Mouse (Mus musculus) testis, adult 2 months (tissue): ENCODE measurements at regions not wholly inside any gene's neighbourhood (a gene's known extent, or its start where the extent isn't known, plus 50 kb on each side); places are given as distances from the start of the nearest gene placed in this dataset.

ENCODE experiments used
- H3K27ac ChIP-seq: fragments of 200-500 bp; 2 replicates; pipeline ENCODE4 v1.5.1; 2012; ENCODE audit warnings: low read depth, low read length; ENCODE audit not compliant: control insufficient read depth, insufficient read depth
- H3K27me3 ChIP-seq: fragments of 200-500 bp; 2 replicates; pipeline ENCODE4 v1.6.1; 2012; ENCODE audit warnings: mild to moderate bottlenecking, low read length, moderate library complexity; ENCODE audit not compliant: control insufficient read depth, insufficient read depth
- H3K36me3 ChIP-seq: fragments of 200-500 bp; 2 replicates; pipeline ENCODE4 v1.6.1; 2012; ENCODE audit warnings: mild to moderate bottlenecking, low read length; ENCODE audit not compliant: control insufficient read depth, insufficient read depth
- H3K4me1 ChIP-seq: fragments of 200-500 bp; 2 replicates; pipeline ENCODE4 v1.6.1; 2012; ENCODE audit warnings: low read length; ENCODE audit not compliant: control insufficient read depth, insufficient read depth
- H3K4me3 ChIP-seq: fragments of 200-500 bp; 2 replicates; pipeline ENCODE4 v1.5.1; 2012; ENCODE audit warnings: low read depth, mild to moderate bottlenecking, low read length, moderate library complexity, mixed read lengths; ENCODE audit not compliant: control insufficient read depth
- CTCF ChIP-seq: fragments of 200-500 bp; IDR thresholded peaks from 2 replicates; pipeline ENCODE4 v1.5.1; 2012; ENCODE audit warnings: low read depth, mild to moderate bottlenecking, inconsistent platforms, low read length, moderate library complexity; ENCODE audit not compliant: control insufficient read depth, insufficient read depth, insufficient replicate concordance
- POLR2A ChIP-seq: fragments of 200-500 bp; IDR thresholded peaks from 2 replicates; pipeline ENCODE4 v1.6.1; 2012; ENCODE audit warnings: low read depth, mild to moderate bottlenecking, inconsistent platforms, low read length, moderate library complexity; ENCODE audit not compliant: control insufficient read depth

DNA sequence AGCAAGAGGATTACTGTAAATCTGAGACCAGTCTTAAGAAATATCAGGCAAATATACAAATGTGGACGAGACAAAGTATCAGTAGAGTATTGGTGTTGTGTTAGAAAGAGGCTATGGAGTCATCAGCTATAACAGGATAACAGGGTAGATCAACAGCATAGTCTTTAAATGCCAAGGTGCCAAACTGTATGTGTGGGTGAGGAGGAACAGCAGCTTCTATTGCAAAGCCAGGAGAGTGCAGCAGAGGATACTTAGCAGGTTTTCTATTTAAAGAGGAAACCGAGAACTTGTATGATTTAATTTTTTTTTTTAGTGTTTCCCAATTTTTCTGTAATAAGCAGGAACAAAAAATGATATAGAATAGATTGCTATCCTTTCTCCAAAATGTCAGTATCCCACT is 202.7 kb upstream of the Camk1g start:
- TF ChIP-seq POLR2A (no peak), CTCF (no peak)
- H3K27me3 ChIP-seq = no peaks in the 10 kb centered on the region
- H3K36me3 ChIP-seq = no peaks in the 10 kb centered on the region
- no peaks in the 10 kb centered on the region for H3K4me1 ChIP-seq
- H3K27ac ChIP-seq = no peak overlapping the region
- H3K4me3 ChIP-seq = no peak overlapping the region

DNA sequence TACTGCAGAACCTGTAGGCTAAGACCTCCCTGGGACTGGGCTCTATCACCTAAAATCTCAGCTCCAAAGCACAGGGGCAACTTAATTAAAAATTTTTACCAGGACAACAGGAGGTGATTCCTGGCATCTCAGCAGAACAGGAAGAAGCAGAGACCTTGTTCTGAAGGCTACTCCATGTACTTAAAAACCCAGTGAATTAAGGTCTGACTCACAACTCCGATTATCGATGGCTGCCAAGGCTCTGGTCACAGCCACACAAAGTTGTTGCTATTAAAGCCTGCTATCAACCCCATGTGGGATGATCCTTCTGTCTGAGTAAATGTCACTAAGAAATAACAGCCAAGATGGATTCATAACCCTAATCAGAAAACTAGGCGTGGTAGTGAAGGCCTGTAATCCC is 202.3 kb upstream of the Camk1g start:
- TF ChIP-seq POLR2A = no peak
- TF ChIP-seq CTCF = no peak
- H3K27me3 ChIP-seq = no peaks in the 10 kb centered on the region
- H3K4me3 ChIP-seq = no peak overlapping the region
- H3K27ac ChIP-seq = no peak overlapping the region
- H3K36me3 ChIP-seq = no peaks in the 10 kb centered on the region
- H3K4me1 ChIP-seq = no peaks in the 10 kb centered on the region

DNA sequence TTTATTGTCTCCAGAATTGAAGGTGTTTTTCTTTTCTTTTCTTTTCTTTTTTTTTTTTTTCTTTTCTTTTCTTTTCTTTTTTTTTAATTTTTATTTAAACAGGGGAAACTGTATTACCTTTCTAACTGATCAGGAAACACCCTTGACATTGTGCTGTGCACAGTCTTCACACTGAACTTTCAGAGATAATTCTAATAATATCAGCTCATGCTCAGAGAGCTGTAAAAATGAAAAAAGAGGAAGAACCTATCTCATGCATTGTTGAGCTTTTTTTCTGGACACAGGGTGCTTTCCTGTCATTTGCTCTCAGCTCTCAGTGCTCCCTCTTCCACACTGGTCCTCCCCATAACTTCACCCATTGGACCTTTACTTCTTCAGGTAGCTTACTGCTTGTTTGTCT is 201.0 kb upstream of the Camk1g start:
- H3K27ac ChIP-seq = no peak overlapping the region
- H3K36me3 ChIP-seq = no peaks in the 10 kb centered on the region
- no peaks in the 10 kb centered on the region for H3K27me3 ChIP-seq
- no peak for TF ChIP-seq CTCF
- TF ChIP-seq POLR2A = no peak
- H3K4me3 ChIP-seq = no peak overlapping the region
- no peaks in the 10 kb centered on the region for H3K4me1 ChIP-seq

DNA sequence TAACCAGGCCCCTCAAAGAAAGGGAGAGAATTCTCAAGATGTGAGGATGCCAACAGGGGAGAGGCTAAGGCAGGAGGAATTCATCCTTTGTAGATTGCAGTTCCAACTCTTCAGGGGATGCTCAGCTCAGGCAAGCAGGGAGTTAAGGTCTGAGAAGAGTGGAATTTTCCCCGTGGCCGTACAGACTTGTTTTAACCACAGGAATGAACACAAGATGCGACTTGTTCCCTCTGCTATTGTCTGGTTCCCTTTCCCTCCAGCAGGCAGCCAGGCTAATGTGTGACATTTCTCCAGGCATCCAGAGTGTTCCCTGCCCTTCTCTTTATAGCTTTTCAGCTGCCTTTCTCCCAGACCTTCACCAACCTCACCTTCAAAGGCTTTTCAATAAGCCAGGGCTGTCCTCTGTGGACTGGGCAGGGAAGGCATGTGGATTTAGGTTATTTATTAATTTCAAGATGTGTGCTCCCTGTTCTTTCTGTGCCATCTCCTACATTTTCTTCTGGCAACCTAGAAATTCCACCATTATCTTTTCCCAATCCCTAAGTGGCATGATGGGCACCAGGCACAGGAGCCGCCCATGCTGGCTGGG is 198.6 kb upstream of the Camk1g start:
- H3K36me3 ChIP-seq = no peaks in the 10 kb centered on the region
- TF ChIP-seq POLR2A (no peak), CTCF (no peak)
- H3K4me1 ChIP-seq = no peaks in the 10 kb centered on the region
- no peak overlapping the region for H3K4me3 ChIP-seq
- no peaks in the 10 kb centered on the region for H3K27me3 ChIP-seq
- no peak overlapping the region for H3K27ac ChIP-seq

DNA sequence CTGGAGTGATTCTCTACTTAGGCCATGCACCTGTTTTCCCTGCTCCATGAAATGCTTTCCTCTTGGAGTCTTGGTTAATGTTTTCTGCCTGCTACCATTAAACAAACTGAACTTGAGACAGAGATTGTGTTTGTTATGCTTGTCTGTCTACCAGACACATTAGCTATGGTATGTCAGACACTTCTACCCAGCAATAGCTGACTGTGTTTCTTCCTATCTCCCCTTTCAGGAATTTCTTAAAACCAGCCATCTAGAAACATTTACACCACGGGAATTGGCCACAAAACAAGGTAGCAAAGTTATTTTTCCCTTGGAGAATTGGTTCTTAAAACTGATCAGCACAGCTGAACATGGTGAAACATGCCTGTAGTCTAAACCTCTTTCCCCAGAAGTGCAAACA is 197.1 kb upstream of the Camk1g start:
- TF ChIP-seq CTCF = no peak
- no peak for TF ChIP-seq POLR2A
- no peak overlapping the region for H3K4me3 ChIP-seq
- no peaks in the 10 kb centered on the region for H3K27me3 ChIP-seq
- no peak overlapping the region for H3K27ac ChIP-seq
- H3K4me1 ChIP-seq = no peaks in the 10 kb centered on the region
- no peaks in the 10 kb centered on the region for H3K36me3 ChIP-seq

DNA sequence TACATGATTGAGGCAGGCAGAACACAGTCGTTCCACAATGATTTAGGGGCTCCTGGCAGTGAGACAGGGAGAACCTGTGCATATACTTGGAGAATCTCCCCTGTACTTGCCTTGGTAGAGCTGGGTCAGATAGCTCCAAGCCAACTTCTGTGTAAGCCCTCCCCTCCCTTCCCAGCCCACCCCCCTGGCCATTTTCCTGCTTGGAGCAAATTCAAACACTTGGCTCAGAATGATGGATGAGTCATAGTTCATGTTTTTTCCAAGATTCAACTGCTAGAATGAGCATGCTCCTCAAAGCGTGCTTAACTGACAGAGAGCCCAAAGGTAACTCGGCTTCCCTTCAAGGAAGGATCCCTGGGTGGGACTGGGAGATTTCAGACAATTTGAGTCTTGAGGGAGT is 194.1 kb upstream of the Camk1g start:
- no peak for TF ChIP-seq POLR2A
- no peak for TF ChIP-seq CTCF
- Histone ChIP-seq H3K27me3 (no peaks in the 10 kb centered on the region), H3K36me3 (no peaks in the 10 kb centered on the region)

DNA sequence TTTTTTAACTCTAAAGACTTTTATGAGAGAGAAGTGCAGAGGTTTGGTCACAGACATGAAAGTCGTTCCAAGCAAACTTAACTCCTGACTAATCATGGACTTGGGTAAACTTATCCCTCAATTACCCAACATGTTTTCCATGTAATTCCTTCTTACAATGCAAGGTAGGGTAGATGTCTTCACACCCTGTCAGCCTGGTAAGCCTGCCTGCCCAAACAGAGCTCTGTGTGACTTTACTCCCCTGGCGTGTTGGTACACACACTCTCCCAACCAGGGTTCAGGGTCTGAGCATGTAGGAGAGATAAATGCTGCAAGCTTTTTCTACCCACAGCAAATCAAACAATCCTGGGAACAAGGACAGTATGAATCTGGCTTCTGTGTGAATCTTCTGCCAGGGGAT is 192.1 kb upstream of the Camk1g start:
- Histone ChIP-seq H3K36me3 (no peaks in the 10 kb centered on the region), H3K27ac (no peak overlapping the region), H3K27me3 (no peaks in the 10 kb centered on the region), H3K4me3 (no peak overlapping the region), H3K4me1 (no peaks in the 10 kb centered on the region)
- TF ChIP-seq CTCF (no peak), POLR2A (no peak)

More for the DNA sequence above, 194.1 kb upstream of the Camk1g start:
- Histone ChIP-seq H3K4me3 (no peak overlapping the region), H3K4me1 (no peaks in the 10 kb centered on the region), H3K27ac (no peak overlapping the region)

DNA sequence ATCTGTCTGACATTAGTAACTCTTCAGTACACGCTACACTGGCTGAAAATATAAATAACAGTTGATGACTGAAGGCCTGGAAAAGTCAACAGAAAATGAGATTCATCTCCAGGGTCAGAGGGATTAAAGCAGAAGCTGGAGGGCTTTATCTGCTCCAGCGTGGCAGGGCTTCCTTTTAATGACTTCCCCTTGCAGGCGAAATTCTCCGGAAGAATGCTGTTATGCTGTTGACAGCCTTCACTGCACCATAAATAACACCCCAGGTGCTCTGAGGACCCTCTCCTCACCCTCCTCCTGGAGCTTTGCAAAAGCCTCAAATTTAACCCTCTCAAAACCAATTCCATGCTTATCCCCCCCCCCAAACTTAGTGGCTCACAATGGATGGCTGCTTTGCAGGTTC is 188.0 kb upstream of the Camk1g start:
- no peak overlapping the region for H3K27ac ChIP-seq
- no peak overlapping the region for H3K4me3 ChIP-seq
- no peaks in the 10 kb centered on the region for H3K27me3 ChIP-seq
- no peaks in the 10 kb centered on the region for H3K36me3 ChIP-seq
- H3K4me1 ChIP-seq = no peaks in the 10 kb centered on the region
- TF ChIP-seq POLR2A (no peak), CTCF (no peak)
